Mouse (Mus musculus) liver, embryonic 14.5 days (tissue): ENCODE measurements around the gene B230307C23Rik.

ENCODE experiments used
- CTCF ChIP-seq: IDR thresholded peaks from 2 replicates; pipeline ENCODE4 v1.5.1; 2016; ENCODE audit warnings: antibody characterized with exemption, low read depth, control low read depth
- EP300 ChIP-seq: IDR thresholded peaks from 2 replicates; pipeline ENCODE4 v1.6.1; 2016; ENCODE audit warnings: antibody characterized with exemption, low read depth

DNA sequence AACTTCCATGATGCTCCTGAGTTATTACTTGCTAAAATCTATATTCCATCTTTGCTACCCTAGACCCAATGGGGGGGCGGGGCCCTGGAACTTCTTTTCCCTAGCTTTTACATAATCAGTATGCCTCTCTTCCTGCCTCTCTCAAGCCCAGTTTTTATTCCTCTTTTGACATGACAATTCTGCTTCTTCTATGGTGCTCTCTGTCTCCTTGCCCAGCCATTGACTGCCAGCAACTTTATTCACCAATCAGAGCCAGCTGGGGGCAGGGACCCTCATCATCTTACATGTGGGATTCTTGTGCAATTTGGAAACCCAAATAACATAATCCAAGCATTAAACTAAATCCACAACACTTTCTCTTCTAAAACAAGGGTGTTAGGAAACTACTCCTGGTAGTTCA is 15.8 kb upstream of the B230307C23Rik start:
- TF ChIP-seq CTCF (no peak), EP300 (no peak)
